Mouse (Mus musculus) lung, embryonic 14.5 days (tissue): ENCODE measurements at regions not wholly inside any gene's neighbourhood (a gene's known extent, or its start where the extent isn't known, plus 50 kb on each side); places are given as distances from the start of the nearest gene placed in this dataset.
A peak's percentile ranks its signal among the peaks of the same experiment; 100 is the strongest.

Experiments
- ATAC-seq: fragments of 200-750 bp; cut with Nextera tagmentation; 2 replicates; pipeline ENCODE4 v1.8.0; 2017; ENCODE audit warnings: mild to moderate bottlenecking, moderate TSS enrichment, moderate library complexity; ENCODE audit not compliant: insufficient read depth
- DNase-seq: peaks from one replicate; pipeline ENCODE4 v3.0.0-alpha.2; 2015
- H3K27ac ChIP-seq: fragments of 300-500 bp; sonication (generic); 2 replicates; pipeline ENCODE4 v1.5.1; 2014; ENCODE audit warnings: low read depth, mild to moderate bottlenecking, moderate library complexity
- H3K27me3 ChIP-seq: fragments of 300-500 bp; sonication (generic); 2 replicates; pipeline ENCODE4 v1.6.1; 2014; ENCODE audit warnings: low read length, control low read depth; ENCODE audit not compliant: insufficient read depth
- H3K36me3 ChIP-seq: fragments of 300-500 bp; sonication (generic); 2 replicates; pipeline ENCODE4 v1.6.1; 2014; ENCODE audit warnings: control low read depth; ENCODE audit not compliant: insufficient read depth
- H3K4me1 ChIP-seq: fragments of 300-500 bp; sonication (generic); 2 replicates; pipeline ENCODE4 v1.6.1; 2014; ENCODE audit warnings: antibody characterized with exemption, control low read depth; ENCODE audit not compliant: insufficient read depth
- H3K4me2 ChIP-seq: fragments of 300-500 bp; sonication (generic); 2 replicates; pipeline ENCODE4 v1.6.1; 2014; ENCODE audit warnings: mild to moderate bottlenecking
- H3K4me3 ChIP-seq: fragments of 300-500 bp; sonication (generic); 2 replicates; pipeline ENCODE4 v1.5.1; 2014; ENCODE audit warnings: low read depth, low read length
- H3K9ac ChIP-seq: fragments of 300-500 bp; sonication (generic); 2 replicates; pipeline ENCODE4 v1.6.1; 2014
- H3K9me3 ChIP-seq: fragments of 300-500 bp; sonication (generic); 2 replicates; pipeline ENCODE4 v1.6.1; 2016; ENCODE audit warnings: low read depth, low read length, control low read depth
- CTCF ChIP-seq: IDR thresholded peaks from 2 replicates; pipeline ENCODE4 v1.5.1; 2016; ENCODE audit warnings: antibody characterized with exemption, low read depth
- WGBS: fragments of 180-500 bp; shearing (Covaris S2); extraction: QIAGEN DNeasy Blood & Tissue Kit; methylation state at CpG from one replicate; pipeline ENCODE4 v1.1.7; 2014; 5-methylcytosine and 5-hydroxymethylcytosine counted together

- Histone ChIP-seq H3K9ac (no peak overlapping the region), H3K4me1 (no peaks in the 10 kb centered on the region), H3K4me2 (no peak overlapping the region), H3K9me3 (no peaks in the 10 kb centered on the region), H3K27me3 (no peaks in the 10 kb centered on the region), H3K4me3 (no peak overlapping the region), H3K27ac (no peak overlapping the region), H3K36me3 (no peaks in the 10 kb centered on the region)
- ATAC-seq (no peak), DNase-seq (no peak)
- no peak for TF ChIP-seq CTCF
- 56% methylated on average over 1 of the region's 1 CpGs for whole genome bisulfite sequencing
These were observed 76.7 kb upstream of the Try4 start for GRCm38 (mm10) chr6:41225382-41225781.

GRCm38 (mm10) chr6:41218415-41218814, 83.7 kb upstream of the Try4 start:
- ATAC-seq (no peak), DNase-seq (no peak)
- TF ChIP-seq CTCF, result no peak
- H3K4me3 ChIP-seq, result no peak overlapping the region
- H3K9ac ChIP-seq, result no peak overlapping the region
- H3K4me1 ChIP-seq, result no peaks in the 10 kb centered on the region
- H3K27me3 ChIP-seq, result no peaks in the 10 kb centered on the region
- H3K36me3 ChIP-seq, result no peaks in the 10 kb centered on the region
- 80% methylated on average over 7 of the region's 7 CpGs for WGBS
- H3K27ac ChIP-seq, result no peak overlapping the region
- H3K4me2 ChIP-seq, result no peak overlapping the region
- no peaks in the 10 kb centered on the region for H3K9me3 ChIP-seq

- no peak for ATAC-seq
- H3K4me1 ChIP-seq, result no peaks in the 10 kb centered on the region
- TF ChIP-seq CTCF, result no peak
- 85% methylated on average over 4 of the region's 4 CpGs for WGBS
- no peaks in the 10 kb centered on the region for H3K36me3 ChIP-seq
- H3K9me3 ChIP-seq, result no peaks in the 10 kb centered on the region
- H3K4me2 ChIP-seq, result no peak overlapping the region
- no peaks in the 10 kb centered on the region for H3K27me3 ChIP-seq
- no peak overlapping the region for H3K4me3 ChIP-seq
- no peak for DNase-seq
- no peak overlapping the region for H3K27ac ChIP-seq
- H3K9ac ChIP-seq, result no peak overlapping the region
These were observed 86.2 kb upstream of the Try4 start for GRCm38 (mm10) chr6:41215857-41216256.

- no peaks in the 10 kb centered on the region for H3K9me3 ChIP-seq
- H3K27me3 ChIP-seq, result no peaks in the 10 kb centered on the region
- no peak overlapping the region for H3K9ac ChIP-seq
- no peak overlapping the region for H3K27ac ChIP-seq
- no peak overlapping the region for H3K4me2 ChIP-seq
- no peak overlapping the region for H3K4me3 ChIP-seq
- WGBS, result 51% methylated on average over 4 of the region's 4 CpGs
- TF ChIP-seq CTCF, result no peak
- ATAC-seq (no peak), DNase-seq (no peak)
- no peaks in the 10 kb centered on the region for H3K4me1 ChIP-seq
- no peaks in the 10 kb centered on the region for H3K36me3 ChIP-seq
These were observed 96.2 kb upstream of the Try4 start for GRCm38 (mm10) chr6:41205864-41206263.

GRCm38 (mm10) chr6:41202882-41203281, 99.2 kb upstream of the Try4 start:
- no peak for DNase-seq
- no peak overlapping the region for H3K4me2 ChIP-seq
- no peak overlapping the region for H3K4me3 ChIP-seq
- WGBS, result 91% methylated on average over 1 of the region's 1 CpGs
- no peaks in the 10 kb centered on the region for H3K27me3 ChIP-seq
- TF ChIP-seq CTCF, result no peak
- no peaks in the 10 kb centered on the region for H3K36me3 ChIP-seq
- no peaks in the 10 kb centered on the region for H3K4me1 ChIP-seq
- no peak overlapping the region for H3K27ac ChIP-seq
- H3K9me3 ChIP-seq, result no peaks in the 10 kb centered on the region
- ATAC-seq, result no peak
- H3K9ac ChIP-seq, result no peak overlapping the region

GRCm38 (mm10) chr6:41202302-41202701, 99.8 kb upstream of the Try4 start:
- no peak for TF ChIP-seq CTCF
- no peak overlapping the region for H3K4me2 ChIP-seq
- H3K27ac ChIP-seq, result no peak overlapping the region
- no peaks in the 10 kb centered on the region for H3K27me3 ChIP-seq
- no peak overlapping the region for H3K9ac ChIP-seq
- 78% methylated on average over 2 of the region's 2 CpGs for WGBS
- H3K36me3 ChIP-seq, result no peaks in the 10 kb centered on the region
- DNase-seq (no peak), ATAC-seq (no peak)
- no peaks in the 10 kb centered on the region for H3K4me1 ChIP-seq
- H3K4me3 ChIP-seq, result no peak overlapping the region
- no peaks in the 10 kb centered on the region for H3K9me3 ChIP-seq

- H3K4me3 ChIP-seq, result no peak overlapping the region
- ATAC-seq, result no peak
- no peaks in the 10 kb centered on the region for H3K36me3 ChIP-seq
- H3K9ac ChIP-seq, result no peak overlapping the region
- no peak overlapping the region for H3K27ac ChIP-seq
- WGBS, result 25% methylated on average over 1 of the region's 1 CpGs
- H3K9me3 ChIP-seq, result no peaks in the 10 kb centered on the region
- no peaks in the 10 kb centered on the region for H3K27me3 ChIP-seq
- no peaks in the 10 kb centered on the region for H3K4me1 ChIP-seq
- H3K4me2 ChIP-seq, result no peak overlapping the region
- TF ChIP-seq CTCF, result 0 out of 2 replicates have a peak, but pooled peaks have one; percentile 9
- DNase-seq, result peak; percentile 13
These were observed 107.6 kb upstream of the Try4 start for GRCm38 (mm10) chr6:41194464-41194863.

- ATAC-seq (no peak), DNase-seq (no peak)
- no peak overlapping the region for H3K4me3 ChIP-seq
- H3K9me3 ChIP-seq, result no peaks in the 10 kb centered on the region
- H3K27ac ChIP-seq, result no peak overlapping the region
- H3K9ac ChIP-seq, result no peak overlapping the region
- WGBS, result 73% methylated on average over 1 of the region's 1 CpGs
- no peak for TF ChIP-seq CTCF
- no peak overlapping the region for H3K4me2 ChIP-seq
- H3K36me3 ChIP-seq, result no peaks in the 10 kb centered on the region
- no peaks in the 10 kb centered on the region for H3K4me1 ChIP-seq
- no peaks in the 10 kb centered on the region for H3K27me3 ChIP-seq
These were observed 110.2 kb upstream of the Try4 start for GRCm38 (mm10) chr6:41191734-41192326.
